Mouse (Mus musculus) embryonic facial prominence, embryonic 11.5 days (tissue): Measurements from ENCODE around the gene Gm29797. TPM values are rescaled to one million over a fixed set of nuclear protein-coding genes. Genes with fewer than 3 reads are reported as not detected.

Experiments used
- ATAC-seq: fragments of 200-750 bp; cut with Nextera tagmentation; replicated peaks from 2 replicates; pipeline ENCODE4 v1.8.0; 2017; ENCODE audit warnings: low read depth; ENCODE audit not compliant: insufficient number of reproducible peaks, low FRiP score, low TSS enrichment
- DNase-seq: peaks from one replicate; pipeline ENCODE4 v3.0.0-alpha.2; 2015; ENCODE audit warnings: low spot score
- H3K27ac ChIP-seq: fragments of 300-500 bp; sonication (generic); replicated peaks from 2 replicates; pipeline ENCODE4 v1.5.1; 2014; ENCODE audit warnings: mild to moderate bottlenecking, low read depth, low read length, control low read depth
- H3K27me3 ChIP-seq: fragments of 300-500 bp; sonication (generic); 2 replicates; pipeline ENCODE4 v1.6.1; 2014; ENCODE audit warnings: mild to moderate bottlenecking, low read length, moderate library complexity, mixed read lengths; ENCODE audit not compliant: control insufficient read depth, insufficient read depth
- H3K36me3 ChIP-seq: fragments of 300-500 bp; sonication (generic); replicated peaks from 2 replicates; pipeline ENCODE4 v1.6.1; 2014; ENCODE audit warnings: low read depth, mild to moderate bottlenecking, low read length, moderate library complexity, mixed read lengths; ENCODE audit not compliant: control insufficient read depth, insufficient read depth
- H3K4me1 ChIP-seq: fragments of 300-500 bp; sonication (generic); 2 replicates; pipeline ENCODE4 v1.6.1; 2014; ENCODE audit warnings: low read length, mixed read lengths; ENCODE audit not compliant: control insufficient read depth, insufficient read depth
- H3K4me2 ChIP-seq: fragments of 300-500 bp; sonication (generic); 2 replicates; pipeline ENCODE4 v1.6.1; 2014; ENCODE audit warnings: low read depth, mild to moderate bottlenecking, control low read depth, low read length, moderate library complexity
- H3K4me3 ChIP-seq: fragments of 300-500 bp; sonication (generic); 2 replicates; pipeline ENCODE4 v1.5.1; 2014; ENCODE audit warnings: low read depth, low read length, control low read depth
- H3K9ac ChIP-seq: fragments of 300-500 bp; sonication (generic); replicated peaks from 2 replicates; pipeline ENCODE4 v1.6.1; 2014; ENCODE audit warnings: mild to moderate bottlenecking, control low read depth, low read length
- H3K9me3 ChIP-seq: fragments of 300-500 bp; sonication (generic); replicated peaks from 2 replicates; pipeline ENCODE4 v1.6.1; 2016; ENCODE audit warnings: mild to moderate bottlenecking, low read length, inconsistent platforms, mixed read lengths; ENCODE audit not compliant: control insufficient read depth
- WGBS: fragments of 180-500 bp; shearing (Covaris S2); extraction: QIAGEN DNeasy Blood & Tissue Kit; methylation state at CpG from one replicate; pipeline ENCODE4 v1.1.7; 2014; 5-methylcytosine and 5-hydroxymethylcytosine counted together
- polyA plus RNA-seq: library from polyadenylated mRNA; unstranded; fragments of >200 nt; fragmentation: Nextera tagmentation; extraction: Ambion mirVana; gene quantifications from 2 replicates; pipeline ENCODE4 v1.2.1, GENCODE M21; 2014

Gene Gm29797
- polyA plus RNA-seq, 1 experiment from 2014 or later, result 0.29 TPM

DNA sequence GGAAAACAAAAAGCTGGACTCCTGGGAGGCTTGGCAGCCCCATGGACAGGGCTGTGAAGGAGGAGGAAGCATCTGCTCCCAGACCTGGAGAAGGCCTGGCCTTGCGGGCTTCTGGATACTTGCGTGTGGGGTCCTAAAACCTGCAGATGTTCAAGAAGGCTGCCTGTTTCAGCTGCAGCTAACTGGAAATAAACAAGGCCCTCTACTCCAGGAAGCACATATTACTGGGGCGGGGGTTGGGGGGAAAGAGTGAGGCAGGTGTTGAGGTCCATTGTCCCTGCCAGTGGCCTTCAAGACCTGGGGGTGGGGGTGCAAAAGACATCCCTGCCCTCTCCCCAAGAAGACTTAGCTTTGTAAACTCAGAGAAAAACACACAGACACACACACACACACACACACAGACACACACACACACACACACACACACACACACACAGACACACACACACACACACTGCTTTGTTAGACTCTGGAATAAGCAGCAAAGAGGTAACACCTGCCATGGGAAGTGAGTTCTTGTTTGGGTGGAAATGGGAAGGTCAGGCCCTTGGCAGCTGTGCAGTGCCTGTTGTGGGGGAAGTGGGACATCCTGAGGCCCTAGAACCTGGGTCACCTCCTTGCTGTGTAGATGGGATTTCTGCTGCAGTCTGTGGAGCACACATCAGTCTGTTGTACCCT, 5.9 kb downstream of the Gm29797 start:
- 73% methylated on average over 3 of the region's 3 CpGs for WGBS
- H3K27ac ChIP-seq, result no peak overlapping the region

DNA sequence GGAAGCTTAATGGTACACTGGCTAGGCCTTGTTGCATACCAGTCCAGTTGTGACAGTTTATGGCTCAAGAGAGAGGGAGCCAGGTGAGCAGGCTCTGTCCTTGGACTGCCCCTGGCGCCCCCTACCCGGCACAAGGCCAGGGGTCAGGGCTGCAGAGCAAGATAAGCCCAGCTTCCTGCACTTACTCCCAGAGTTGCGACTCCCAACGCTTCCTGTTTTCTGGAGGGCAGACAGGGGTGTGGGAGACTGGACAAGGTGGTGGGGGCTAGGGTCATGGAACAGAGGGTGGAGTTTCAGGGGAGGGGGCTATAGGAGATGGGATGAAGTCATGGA, 6.4 kb downstream of the Gm29797 start:
- Histone ChIP-seq H3K9me3 (no peaks in the 10 kb centered on the region), H3K4me3 (no peak overlapping the region), H3K9ac (no peak overlapping the region), H3K4me1 (no peaks in the 10 kb centered on the region), H3K36me3 (no peaks in the 10 kb centered on the region), H3K27me3 (peaks cover under 1% of the 10 kb centered on the region; the same call in 1 of the 2 replicates), H3K27ac (no peak overlapping the region), H3K4me2 (no peak overlapping the region)
- 20% methylated on average over 4 of the region's 4 CpGs for WGBS
- no peak for DNase-seq
- ATAC-seq, result no peak

More for the DNA sequence above, 5.9 kb downstream of the Gm29797 start:
- ATAC-seq (no peak), DNase-seq (no peak)
- no peaks in the 10 kb centered on the region for H3K9me3 ChIP-seq
- no peak overlapping the region for H3K4me2 ChIP-seq
- no peak overlapping the region for H3K9ac ChIP-seq
- no peaks in the 10 kb centered on the region for H3K36me3 ChIP-seq
- H3K4me3 ChIP-seq, result no peak overlapping the region
- H3K27me3 ChIP-seq, result no peaks in the 10 kb centered on the region
- H3K4me1 ChIP-seq, result no peaks in the 10 kb centered on the region

DNA sequence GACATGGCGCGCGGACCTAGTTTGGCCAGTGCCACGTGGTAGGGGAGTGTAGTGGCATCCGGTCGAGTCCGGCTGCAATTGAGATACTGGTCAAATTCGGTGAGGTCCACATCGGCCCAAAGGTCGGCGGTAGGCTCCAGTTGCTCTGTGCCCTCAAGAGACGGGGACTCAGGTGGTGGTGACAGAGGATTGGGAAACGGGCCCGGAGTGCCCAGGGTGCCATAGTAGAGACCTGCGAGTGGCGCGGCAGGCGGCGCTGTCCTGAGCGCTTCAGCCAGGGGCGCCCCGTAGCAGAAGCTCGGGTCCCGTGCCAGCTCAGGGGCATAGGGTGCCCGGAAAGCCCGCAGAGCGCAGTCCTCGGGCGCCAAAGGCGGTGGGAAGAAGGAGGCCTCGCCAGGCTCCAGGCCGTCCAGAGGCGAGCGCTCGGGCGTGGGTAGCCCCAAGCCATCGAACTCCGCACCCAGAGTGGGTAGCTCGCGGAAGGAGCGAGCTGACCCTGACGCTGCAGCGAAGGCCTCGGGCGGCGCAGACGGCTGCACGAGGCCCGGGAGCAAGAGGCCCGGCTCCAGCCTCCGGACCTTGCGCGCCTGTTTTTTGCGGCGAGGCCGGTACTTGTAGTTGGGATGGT, 13.6 kb downstream of the Gm29797 start:
- no peak overlapping the region for H3K27ac ChIP-seq
- peaks cover 2% of the 10 kb centered on the region; the same call in 1 of the 2 replicates for H3K4me1 ChIP-seq
- H3K4me3 ChIP-seq, result peak overlapping the region; percentile 41
- ATAC-seq (no peak), DNase-seq (no peak)
- peak overlapping the region; percentile 81 for H3K4me2 ChIP-seq
- H3K27me3 ChIP-seq, result peaks cover 42% of the 10 kb centered on the region
- H3K9me3 ChIP-seq, result no peaks in the 10 kb centered on the region
- 3% methylated on average over 55 of the region's 56 CpGs for WGBS
- peak overlapping the region; percentile 37 for H3K9ac ChIP-seq
- no peaks in the 10 kb centered on the region for H3K36me3 ChIP-seq

DNA sequence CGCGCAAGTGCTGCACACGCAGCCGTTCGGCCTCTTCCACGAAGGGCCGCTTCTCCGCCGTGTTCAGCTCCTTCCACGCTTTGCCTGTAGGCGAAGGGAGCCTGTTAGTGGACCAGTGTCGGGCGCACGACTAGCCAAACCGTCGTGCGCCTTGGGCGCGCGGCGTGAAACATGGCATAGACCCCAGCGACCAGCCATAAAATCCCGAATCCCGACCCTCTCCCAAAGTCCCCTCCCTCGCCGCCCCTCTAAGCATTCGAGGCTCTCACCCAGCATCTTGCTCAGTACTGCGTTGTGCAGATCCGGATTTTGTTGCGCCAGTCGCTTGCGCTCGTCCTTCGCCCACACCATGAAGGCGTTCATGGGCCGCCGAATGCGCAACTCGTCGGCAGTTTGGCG, 14.1 kb downstream of the Gm29797 start:
- 1% methylated on average over 41 of the region's 41 CpGs for whole genome bisulfite sequencing
- peak overlapping the region; percentile 41 for H3K4me3 ChIP-seq
- peaks cover 42% of the 10 kb centered on the region for H3K27me3 ChIP-seq
- no peak for DNase-seq
- ATAC-seq, result no peak
- no peaks in the 10 kb centered on the region for H3K36me3 ChIP-seq
- no peaks in the 10 kb centered on the region for H3K9me3 ChIP-seq
- peaks cover 2% of the 10 kb centered on the region; the same call in 1 of the 2 replicates for H3K4me1 ChIP-seq
- no peak overlapping the region for H3K27ac ChIP-seq
- H3K4me2 ChIP-seq, result peak overlapping the region; percentile 81
- peak overlapping the region; percentile 37 for H3K9ac ChIP-seq

DNA sequence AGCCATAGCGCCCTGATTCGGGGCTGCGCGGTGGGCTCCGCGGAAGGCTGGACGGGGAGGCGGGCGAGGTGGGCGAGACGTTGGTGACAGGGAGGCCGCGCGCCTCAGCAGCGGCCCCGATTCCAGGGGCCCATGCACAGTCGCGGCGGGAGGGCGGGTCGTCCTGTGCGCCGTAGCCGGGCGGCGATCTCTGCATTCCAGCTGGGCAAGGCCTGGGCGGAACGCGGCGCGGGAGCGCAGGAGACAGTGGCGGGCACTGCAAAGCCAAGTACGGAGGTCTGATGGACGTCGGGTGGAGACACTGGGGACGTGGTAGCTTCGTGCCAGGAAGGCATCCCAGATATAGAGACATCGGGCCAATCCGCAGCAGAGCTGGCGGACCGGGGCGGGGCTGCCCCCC, 14.5 kb downstream of the Gm29797 start, which contains the start of gene Sox18:
Gene Sox18 (minus strand): TSS at position 315 of the 400 bp plus-strand sequence.
- no peaks in the 10 kb centered on the region for H3K36me3 ChIP-seq
- H3K9me3 ChIP-seq, result no peaks in the 10 kb centered on the region
- H3K4me1 ChIP-seq, result peaks cover 2% of the 10 kb centered on the region; the same call in 1 of the 2 replicates
- no peak within 1 kb of the TSS; the same call in 1 of the 2 replicates for H3K27ac ChIP-seq
- 1% methylated on average over 37 of the region's 43 CpGs for WGBS
- peaks cover 42% of the 10 kb centered on the region for H3K27me3 ChIP-seq
- H3K4me2 ChIP-seq, result peak within 1 kb of the TSS; percentile 81
- H3K4me3 ChIP-seq, result peak within 1 kb of the TSS; percentile 41
- peak within 1 kb of the TSS; percentile 37 for H3K9ac ChIP-seq
- DNase-seq (peak; percentile 45), ATAC-seq (no peak)

DNA sequence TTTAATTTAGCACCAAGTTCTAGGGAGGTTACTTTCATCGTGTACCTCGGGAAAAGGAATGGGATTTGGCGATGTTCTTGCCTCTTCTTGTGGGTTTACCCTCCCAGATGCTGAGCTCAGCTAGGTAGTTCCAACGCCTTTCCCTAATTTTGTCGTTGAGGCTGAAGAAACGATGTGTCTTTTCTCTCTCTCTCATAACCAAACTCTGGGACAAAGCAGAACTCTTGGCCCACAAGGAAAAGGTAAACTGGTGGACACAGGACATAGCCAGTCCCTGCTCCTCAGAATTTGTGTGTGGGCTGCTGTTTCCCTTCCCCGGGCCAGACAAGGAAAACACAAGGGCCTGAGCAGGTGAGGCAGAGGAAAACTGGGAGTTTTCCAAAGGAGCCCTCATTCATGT, 15.2 kb downstream of the Gm29797 start:
- no peak overlapping the region for H3K4me3 ChIP-seq
- 22% methylated on average over 7 of the region's 7 CpGs for WGBS
- peaks cover 2% of the 10 kb centered on the region; the same call in 1 of the 2 replicates for H3K4me1 ChIP-seq
- H3K27ac ChIP-seq, result no peak overlapping the region
- H3K36me3 ChIP-seq, result no peaks in the 10 kb centered on the region
- H3K9me3 ChIP-seq, result no peaks in the 10 kb centered on the region
- no peak for DNase-seq
- no peak for ATAC-seq
- peaks cover 42% of the 10 kb centered on the region for H3K27me3 ChIP-seq
- peak overlapping the region; percentile 81; the same call in 1 of the 2 replicates for H3K4me2 ChIP-seq
- H3K9ac ChIP-seq, result no peak overlapping the region; the same call in 1 of the 2 replicates

DNA sequence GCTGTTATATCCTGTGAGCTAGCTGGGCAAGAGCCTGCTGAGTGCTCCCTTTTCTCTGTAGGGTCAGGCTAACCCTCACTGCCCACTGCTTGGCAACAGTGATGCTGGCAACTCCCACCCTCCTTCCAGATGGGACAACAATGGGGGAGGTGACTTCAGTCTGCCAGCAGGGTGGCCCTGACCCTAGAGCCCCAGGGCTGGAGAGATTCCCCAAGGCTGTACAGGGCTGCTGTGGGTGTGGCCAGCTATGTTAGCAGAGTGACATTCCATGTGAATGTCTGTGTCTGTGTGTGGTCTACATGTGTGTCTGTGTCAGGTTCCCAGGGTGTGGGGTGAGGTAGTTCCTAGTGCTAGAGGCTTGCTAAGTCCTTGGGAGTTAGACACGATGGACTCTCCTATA, 16.7 kb downstream of the Gm29797 start:
- H3K4me1 ChIP-seq, result peaks cover 2% of the 10 kb centered on the region; the same call in 1 of the 2 replicates
- no peak for ATAC-seq
- H3K4me2 ChIP-seq, result no peak overlapping the region
- no peak overlapping the region for H3K9ac ChIP-seq
- no peak overlapping the region for H3K4me3 ChIP-seq
- no peaks in the 10 kb centered on the region for H3K9me3 ChIP-seq
- H3K36me3 ChIP-seq, result no peaks in the 10 kb centered on the region
- WGBS, result 56% methylated on average over 1 of the region's 1 CpGs
- DNase-seq, result no peak
- no peak overlapping the region for H3K27ac ChIP-seq
- H3K27me3 ChIP-seq, result peaks cover 38% of the 10 kb centered on the region

DNA sequence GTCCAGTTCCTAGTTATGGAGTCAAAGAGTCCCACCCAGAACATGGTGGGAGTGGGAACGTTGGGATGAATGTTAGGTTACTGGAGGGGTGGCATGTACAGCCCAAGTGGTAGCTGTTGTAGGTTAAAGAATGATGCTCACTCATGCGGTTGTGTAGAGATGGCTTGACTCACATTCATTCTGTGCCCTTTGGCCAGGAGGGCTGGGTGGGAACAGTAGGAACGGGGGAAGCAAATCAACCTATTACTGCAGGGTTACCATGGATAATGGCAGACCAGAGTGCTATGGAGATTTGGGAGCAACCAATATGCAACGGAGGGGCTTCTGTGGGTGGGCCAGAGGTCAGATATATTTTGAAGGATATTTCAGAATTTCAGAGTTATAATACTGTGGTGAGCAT, 18.1 kb downstream of the Gm29797 start:
- Histone ChIP-seq H3K4me3 (no peak overlapping the region), H3K9me3 (no peaks in the 10 kb centered on the region), H3K27ac (no peak overlapping the region), H3K4me2 (no peak overlapping the region), H3K27me3 (peaks cover 28% of the 10 kb centered on the region), H3K9ac (no peak overlapping the region), H3K36me3 (no peaks in the 10 kb centered on the region), H3K4me1 (peaks cover 2% of the 10 kb centered on the region; the same call in 1 of the 2 replicates)
- no peak for ATAC-seq
- WGBS, result 83% methylated on average over 4 of the region's 4 CpGs
- no peak for DNase-seq
